Mouse (Mus musculus): ENCODE results near the gene Abcb1b. TPM values are rescaled to one million over a fixed set of nuclear protein-coding genes. Genes with fewer than 3 reads are reported as not detected.
"Not testable (repeated sequence)": the region's sequence is repeated elsewhere in the genome, so short reads cannot be mapped to it uniquely, and the experiment has no call there.

The Abcb1b gene
- polyA plus RNA-seq, 1 experiment from 2014 or later = 0.96 TPM

DNA sequence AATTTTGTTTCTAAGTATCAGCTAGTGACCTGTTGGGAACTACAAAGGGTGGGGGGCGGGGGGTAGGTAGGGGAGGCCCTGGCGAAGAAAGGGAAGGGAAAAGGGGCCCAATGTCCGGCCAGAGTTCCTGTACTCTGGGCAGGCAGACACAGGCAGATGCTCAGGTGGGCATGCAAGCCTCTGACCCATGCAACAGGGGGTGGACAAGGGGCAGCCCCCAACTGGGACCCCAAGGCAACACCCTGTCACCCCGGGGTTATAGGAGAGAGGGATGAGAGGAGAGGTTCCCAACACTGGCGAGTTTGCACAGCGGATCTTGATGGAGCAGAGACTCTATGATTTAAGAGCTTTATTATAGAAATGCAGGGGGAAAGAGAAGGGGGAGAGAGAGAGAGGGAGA lies 59.3 kb downstream of the Abcb1b start:
- WGBS = 77% methylated on average over 6 of the region's 6 CpGs
- Histone ChIP-seq H3K27ac (ENCODE audit: low read depth, low read length) (no peak overlapping the region), H3K4me1 (ENCODE audit: control insufficient read depth, insufficient read depth, low read depth, low read length) (no peaks in the 10 kb centered on the region), H3K4me2 (ENCODE audit: low read length) (no peak overlapping the region), H3K36me3 (ENCODE audit: control insufficient read depth, insufficient read depth, low read length) (no peaks in the 10 kb centered on the region), H3K27me3 (replicated peaks; ENCODE audit: control insufficient read depth, insufficient read depth, low read length) (no peaks in the 10 kb centered on the region), H3K4me3 (ENCODE audit: low read length) (no peak overlapping the region), H3K9me3 (ENCODE audit: control insufficient read depth, low read length) (no peaks in the 10 kb centered on the region), H3K9ac (ENCODE audit: low read depth, low read length) (no peak overlapping the region)
- no peak for ATAC-seq

DNA sequence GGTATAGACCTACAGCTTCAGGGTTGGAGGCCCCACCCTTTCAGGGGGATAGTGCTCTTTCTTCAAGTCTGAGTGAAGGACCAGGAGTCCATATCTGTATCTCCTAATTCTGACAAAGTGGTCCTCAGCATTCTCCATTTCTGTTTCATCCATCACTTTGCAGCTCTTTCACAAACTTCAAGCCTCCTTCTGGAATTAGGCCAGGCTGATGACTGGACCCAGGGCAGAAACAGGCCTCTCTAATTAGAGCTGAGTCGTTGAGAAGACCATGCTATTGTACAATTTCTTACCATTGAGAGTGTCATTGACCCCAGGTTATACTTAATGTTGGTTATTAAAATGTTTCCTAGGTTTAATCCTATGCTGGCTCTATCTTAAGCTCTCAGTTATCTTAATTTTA lies 63.9 kb downstream of the Abcb1b start:
- WGBS = 70% methylated on average over 1 of the region's 1 CpGs
- H3K9ac ChIP-seq (ENCODE audit: low read depth, low read length) = no peak overlapping the region
- no peaks in the 10 kb centered on the region for H3K9me3 ChIP-seq (ENCODE audit: control insufficient read depth, low read length)
- H3K4me1 ChIP-seq (ENCODE audit: control insufficient read depth, insufficient read depth, low read depth, low read length) = no peaks in the 10 kb centered on the region
- H3K4me3 ChIP-seq (ENCODE audit: low read length) = no peak overlapping the region
- no peaks in the 10 kb centered on the region for H3K36me3 ChIP-seq (ENCODE audit: control insufficient read depth, insufficient read depth, low read length)
- ATAC-seq = no peak
- no peaks in the 10 kb centered on the region for H3K27me3 ChIP-seq (replicated peaks; ENCODE audit: control insufficient read depth, insufficient read depth, low read length)
- no peak overlapping the region for H3K4me2 ChIP-seq (ENCODE audit: low read length)
- no peak overlapping the region for H3K27ac ChIP-seq (ENCODE audit: low read depth, low read length)

DNA sequence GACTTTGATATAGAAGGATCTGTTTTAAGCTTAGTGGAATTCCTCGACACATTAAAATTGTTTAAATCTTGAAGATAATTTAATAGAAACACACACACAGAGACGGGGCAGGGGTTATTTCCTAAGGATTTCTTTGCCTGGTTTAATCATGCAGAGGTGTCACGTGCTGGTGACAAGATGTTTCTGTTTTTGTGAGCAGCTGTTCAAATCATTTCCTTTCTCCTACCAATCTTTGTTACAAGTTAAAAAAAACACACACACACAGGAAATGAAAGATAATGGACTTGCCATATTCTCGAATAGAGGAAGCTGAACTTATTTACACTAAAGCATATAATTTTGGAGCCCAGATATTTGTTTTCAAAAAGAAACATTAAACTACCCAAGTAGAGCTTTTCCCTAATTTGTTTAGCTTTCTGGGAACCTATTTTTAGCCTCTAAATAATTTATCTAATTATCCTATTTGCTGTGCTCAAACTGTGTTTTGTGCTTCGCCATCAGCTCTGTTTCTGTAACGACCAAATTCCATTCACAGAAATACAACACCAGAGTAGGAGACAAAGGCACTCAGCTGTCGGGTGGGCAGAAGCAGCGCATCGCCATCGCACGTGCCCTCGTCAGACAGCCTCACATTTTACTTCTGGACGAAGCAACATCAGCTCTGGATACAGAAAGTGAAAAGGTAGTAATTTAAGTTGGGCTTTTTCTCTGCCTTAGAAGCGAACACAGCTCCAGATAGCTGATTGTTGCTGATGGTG lies 65.8 kb downstream of the Abcb1b start:
- WGBS = 53% methylated on average over 14 of the region's 14 CpGs
- no peak for ATAC-seq
- no peaks in the 10 kb centered on the region for H3K4me1 ChIP-seq (ENCODE audit: control insufficient read depth, insufficient read depth, low read depth, low read length)
- no peak overlapping the region for H3K4me3 ChIP-seq (ENCODE audit: low read length)
- H3K9me3 ChIP-seq (ENCODE audit: control insufficient read depth, low read length) = no peaks in the 10 kb centered on the region
- no peaks in the 10 kb centered on the region for H3K27me3 ChIP-seq (replicated peaks; ENCODE audit: control insufficient read depth, insufficient read depth, low read length)
- no peak overlapping the region for H3K9ac ChIP-seq (ENCODE audit: low read depth, low read length)
- no peak overlapping the region for H3K27ac ChIP-seq (ENCODE audit: low read depth, low read length)
- H3K36me3 ChIP-seq (ENCODE audit: control insufficient read depth, insufficient read depth, low read length) = no peaks in the 10 kb centered on the region
- H3K4me2 ChIP-seq (ENCODE audit: low read length) = no peak overlapping the region

DNA sequence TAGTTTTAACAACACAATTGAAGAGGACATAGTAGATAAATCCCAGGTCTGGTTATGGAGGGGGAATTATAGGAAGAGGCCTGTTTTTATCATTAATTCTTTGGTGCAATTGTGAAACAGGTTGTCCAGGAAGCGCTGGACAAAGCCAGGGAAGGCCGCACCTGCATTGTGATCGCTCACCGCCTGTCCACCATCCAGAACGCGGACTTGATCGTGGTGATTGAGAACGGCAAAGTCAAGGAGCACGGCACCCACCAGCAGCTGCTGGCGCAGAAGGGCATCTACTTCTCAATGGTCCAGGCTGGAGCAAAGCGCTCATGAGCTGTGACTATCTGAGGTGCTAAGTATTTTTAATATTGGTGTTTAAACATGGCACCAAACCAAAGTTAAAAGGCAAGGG lies 67.7 kb downstream of the Abcb1b start:
- ATAC-seq; H3K4me1 ChIP-seq (ENCODE audit: control insufficient read depth, insufficient read depth, low read depth, low read length): not testable (repeated sequence)
- WGBS = 98% methylated on average over 10 of the region's 11 CpGs

DNA sequence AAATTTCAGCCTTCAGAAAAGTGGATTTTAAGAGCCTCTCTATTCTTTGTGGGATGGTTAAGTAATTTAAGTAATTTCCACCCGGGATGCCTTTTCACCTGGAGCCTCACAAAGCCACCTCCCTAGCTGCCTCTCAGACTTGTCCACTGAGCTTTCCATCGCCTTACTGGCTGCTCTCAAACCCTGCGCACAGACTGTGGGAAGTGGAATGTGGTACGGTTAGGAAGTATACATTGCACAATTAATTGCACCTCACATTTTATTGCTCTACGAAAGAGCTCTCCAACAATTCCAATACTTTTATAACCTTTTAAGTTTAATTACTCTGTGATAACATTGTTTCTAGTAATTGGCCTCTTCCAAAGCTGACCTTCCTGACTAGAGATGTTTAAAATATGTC lies 68.4 kb downstream of the Abcb1b start:
- H3K27ac ChIP-seq (ENCODE audit: low read depth, low read length) = no peak overlapping the region
- H3K4me2 ChIP-seq (ENCODE audit: low read length) = no peak overlapping the region
- no peaks in the 10 kb centered on the region for H3K9me3 ChIP-seq (ENCODE audit: control insufficient read depth, low read length)
- no peak for ATAC-seq
- no peaks in the 10 kb centered on the region for H3K4me1 ChIP-seq (ENCODE audit: control insufficient read depth, insufficient read depth, low read depth, low read length)
- H3K9ac ChIP-seq (ENCODE audit: low read depth, low read length) = no peak overlapping the region
- no peak overlapping the region for H3K4me3 ChIP-seq (ENCODE audit: low read length)
- 89% methylated on average over 5 of the region's 5 CpGs for WGBS
- H3K36me3 ChIP-seq (ENCODE audit: control insufficient read depth, insufficient read depth, low read length) = no peaks in the 10 kb centered on the region
- no peaks in the 10 kb centered on the region for H3K27me3 ChIP-seq (replicated peaks; ENCODE audit: control insufficient read depth, insufficient read depth, low read length)

More for the DNA sequence above, 67.7 kb downstream of the Abcb1b start:
- H3K36me3 ChIP-seq (ENCODE audit: control insufficient read depth, insufficient read depth, low read length); H3K9ac ChIP-seq (ENCODE audit: low read depth, low read length); H3K27me3 ChIP-seq (replicated peaks; ENCODE audit: control insufficient read depth, insufficient read depth, low read length); H3K9me3 ChIP-seq (ENCODE audit: control insufficient read depth, low read length); H3K4me2 ChIP-seq (ENCODE audit: low read length); H3K4me3 ChIP-seq (ENCODE audit: low read length); H3K27ac ChIP-seq (ENCODE audit: low read depth, low read length): not testable (repeated sequence)

DNA sequence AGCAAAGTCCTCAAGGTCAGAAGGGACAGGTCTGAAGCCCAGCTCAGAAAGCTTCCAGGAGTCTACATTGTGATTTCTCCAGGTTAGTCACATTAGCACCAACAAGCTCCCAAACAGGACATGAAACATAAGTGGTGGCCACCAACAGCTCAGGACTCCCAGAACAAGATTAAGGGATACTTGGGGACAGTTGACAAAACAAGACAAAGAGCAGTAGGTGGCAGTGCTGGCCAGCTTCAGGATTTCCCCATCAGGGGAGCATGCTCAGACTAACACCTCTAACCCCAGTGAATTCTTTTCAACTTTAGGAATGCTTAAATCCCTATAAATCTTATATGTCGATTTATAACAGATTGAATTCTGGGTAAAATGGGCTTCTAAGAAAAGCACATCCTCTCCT lies 70.1 kb downstream of the Abcb1b start:
- no peaks in the 10 kb centered on the region for H3K36me3 ChIP-seq (ENCODE audit: control insufficient read depth, insufficient read depth, low read length)
- H3K4me2 ChIP-seq (ENCODE audit: low read length) = no peak overlapping the region
- H3K4me1 ChIP-seq (ENCODE audit: control insufficient read depth, insufficient read depth, low read depth, low read length) = no peaks in the 10 kb centered on the region
- no peak overlapping the region for H3K27ac ChIP-seq (ENCODE audit: low read depth, low read length)
- 13% methylated on average over 1 of the region's 1 CpGs for WGBS
- no peak overlapping the region for H3K9ac ChIP-seq (ENCODE audit: low read depth, low read length)
- H3K9me3 ChIP-seq (ENCODE audit: control insufficient read depth, low read length) = no peaks in the 10 kb centered on the region
- H3K4me3 ChIP-seq (ENCODE audit: low read length) = no peak overlapping the region
- H3K27me3 ChIP-seq (replicated peaks; ENCODE audit: control insufficient read depth, insufficient read depth, low read length) = no peaks in the 10 kb centered on the region
- peak; percentile 52; the same call in 1 of the 2 replicates for ATAC-seq

DNA sequence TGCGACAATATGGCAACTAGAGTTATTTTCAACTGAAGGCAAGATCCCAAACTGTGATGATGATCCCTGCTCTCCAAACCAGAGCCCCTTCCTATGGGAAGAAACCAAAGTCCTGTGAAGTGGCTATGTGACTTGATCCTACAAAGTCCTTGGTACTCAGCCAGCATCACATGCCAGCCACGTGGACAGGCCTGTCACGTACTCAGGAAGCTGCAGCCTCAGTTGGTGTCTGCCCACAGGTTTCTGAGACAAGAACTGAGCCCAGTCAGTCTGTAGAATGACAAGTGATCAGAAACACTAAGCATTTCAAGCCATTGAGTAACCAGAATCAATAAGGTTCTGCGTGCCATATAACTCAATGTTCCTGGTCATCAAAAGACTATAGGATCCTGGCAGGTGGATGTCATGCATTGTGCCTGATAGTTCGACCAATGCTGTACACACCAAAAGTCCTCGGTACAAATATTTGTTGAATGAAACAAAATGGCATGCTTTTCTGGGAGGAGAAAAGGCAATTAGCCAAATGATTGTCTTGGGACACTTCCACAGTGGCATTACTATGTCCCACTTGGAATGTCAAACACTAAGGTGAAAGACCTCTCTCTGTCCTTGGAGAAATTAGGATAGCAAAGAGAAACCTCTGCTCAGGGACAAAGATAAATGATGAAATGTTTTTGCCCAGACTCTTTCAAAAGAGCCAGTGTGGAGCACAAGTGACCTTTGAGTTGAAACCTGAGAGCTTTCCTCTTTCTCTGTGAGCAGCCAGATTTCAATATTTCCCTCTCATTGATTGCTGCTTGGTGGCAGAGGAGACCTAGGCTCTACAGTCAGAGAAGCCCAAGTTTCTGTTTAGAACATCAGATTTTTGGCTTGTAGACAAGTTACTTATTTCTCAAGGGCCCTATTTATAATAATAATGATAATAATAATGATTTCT lies 75.3 kb downstream of the Abcb1b start:
- 89% methylated on average over 6 of the region's 6 CpGs for WGBS
- no peak for ATAC-seq
- H3K4me3 ChIP-seq (ENCODE audit: low read length) = no peak overlapping the region

DNA sequence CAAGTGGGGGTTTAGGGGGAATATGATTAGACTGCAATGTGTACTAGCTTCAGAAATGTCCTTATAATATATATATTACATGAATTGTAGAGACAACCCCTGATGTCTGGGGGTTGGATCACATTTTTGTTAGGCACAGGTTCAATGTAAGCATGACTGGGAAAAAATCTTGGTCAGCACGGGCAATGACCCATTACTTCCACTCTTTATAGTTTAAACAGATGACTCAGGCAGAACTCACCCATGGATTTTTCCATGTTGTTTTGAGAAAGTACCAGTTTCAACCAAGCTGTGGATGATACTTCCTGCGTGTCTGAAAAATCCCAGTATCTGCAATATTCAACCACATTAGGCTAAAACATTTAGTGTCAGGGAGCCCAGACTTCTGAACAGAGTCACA lies 79.1 kb downstream of the Abcb1b start:
- Histone ChIP-seq H3K4me2 (ENCODE audit: low read length) (no peak overlapping the region), H3K27me3 (replicated peaks; ENCODE audit: control insufficient read depth, insufficient read depth, low read length) (no peaks in the 10 kb centered on the region), H3K27ac (ENCODE audit: low read depth, low read length) (no peak overlapping the region), H3K36me3 (ENCODE audit: control insufficient read depth, insufficient read depth, low read length) (no peaks in the 10 kb centered on the region), H3K9me3 (ENCODE audit: control insufficient read depth, low read length) (no peaks in the 10 kb centered on the region), H3K4me1 (ENCODE audit: control insufficient read depth, insufficient read depth, low read depth, low read length) (no peaks in the 10 kb centered on the region), H3K9ac (ENCODE audit: low read depth, low read length) (no peak overlapping the region), H3K4me3 (ENCODE audit: low read length) (no peak overlapping the region)
- WGBS = 84% methylated on average over 2 of the region's 2 CpGs
- ATAC-seq = no peak

More for the DNA sequence above, 75.3 kb downstream of the Abcb1b start:
- Histone ChIP-seq H3K4me2 (ENCODE audit: low read length) (no peak overlapping the region), H3K9me3 (ENCODE audit: control insufficient read depth, low read length) (no peaks in the 10 kb centered on the region), H3K9ac (ENCODE audit: low read depth, low read length) (no peak overlapping the region), H3K4me1 (ENCODE audit: control insufficient read depth, insufficient read depth, low read depth, low read length) (no peaks in the 10 kb centered on the region), H3K27ac (ENCODE audit: low read depth, low read length) (no peak overlapping the region), H3K27me3 (replicated peaks; ENCODE audit: control insufficient read depth, insufficient read depth, low read length) (no peaks in the 10 kb centered on the region), H3K36me3 (ENCODE audit: control insufficient read depth, insufficient read depth, low read length) (no peaks in the 10 kb centered on the region)

DNA sequence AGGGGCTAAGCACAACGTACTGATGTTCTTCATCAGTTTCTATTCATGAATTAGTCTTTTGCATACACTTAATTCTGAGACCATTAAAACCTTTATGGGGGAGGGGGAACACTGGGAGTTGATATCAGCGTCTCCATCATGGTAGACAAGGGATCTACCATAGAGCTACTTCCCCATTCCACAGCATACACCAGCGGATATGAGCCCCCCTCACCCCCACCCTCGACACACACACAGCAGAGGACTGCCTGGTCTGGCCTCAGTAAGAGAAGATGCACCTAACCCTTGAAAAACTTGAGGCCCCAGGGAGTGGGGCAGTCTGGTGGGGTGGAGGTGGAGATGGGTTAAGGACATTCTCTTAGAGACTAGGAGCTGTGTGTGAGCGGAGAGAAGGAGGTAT lies 79.9 kb downstream of the Abcb1b start:
- no peaks in the 10 kb centered on the region for H3K4me1 ChIP-seq (ENCODE audit: control insufficient read depth, insufficient read depth, low read depth, low read length)
- no peak overlapping the region for H3K9ac ChIP-seq (ENCODE audit: low read depth, low read length)
- 76% methylated on average over 5 of the region's 5 CpGs for WGBS

More for the DNA sequence above, 79.9 kb downstream of the Abcb1b start:
- ATAC-seq = no peak
- H3K4me2 ChIP-seq (ENCODE audit: low read length) = no peak overlapping the region
- H3K36me3 ChIP-seq (ENCODE audit: control insufficient read depth, insufficient read depth, low read length) = no peaks in the 10 kb centered on the region
- no peak overlapping the region for H3K4me3 ChIP-seq (ENCODE audit: low read length)
- H3K9me3 ChIP-seq (ENCODE audit: control insufficient read depth, low read length) = no peaks in the 10 kb centered on the region
- H3K27me3 ChIP-seq (replicated peaks; ENCODE audit: control insufficient read depth, insufficient read depth, low read length) = no peaks in the 10 kb centered on the region
- H3K27ac ChIP-seq (ENCODE audit: low read depth, low read length) = no peak overlapping the region

Data from hindbrain, embryonic 16.5 days (tissue).